Mouse (Mus musculus) hindbrain, postnatal 0 days (tissue): ENCODE measurements around the gene Naa30. TPM values are rescaled to one million over a fixed set of nuclear protein-coding genes. Genes with fewer than 3 reads are reported as not detected.
A peak's percentile ranks its signal among the peaks of the same experiment; 100 is the strongest.
"Not testable (repeated sequence)": the region's sequence is repeated elsewhere in the genome, so short reads cannot be mapped to it uniquely, and the experiment has no call there.

Experiments
- ATAC-seq: fragments of 200-750 bp; cut with Nextera tagmentation; 2 replicates; pipeline ENCODE4 v1.8.0; 2017; ENCODE audit warnings: mild to moderate bottlenecking, moderate TSS enrichment, moderate library complexity
- DNase-seq: peaks from one replicate; pipeline ENCODE4 v3.0.0-alpha.2; 2015; ENCODE audit warnings: low spot score
- H3K27ac ChIP-seq: fragments of 300-500 bp; sonication (generic); 2 replicates; pipeline ENCODE4 v1.5.1; 2014; ENCODE audit warnings: mild to moderate bottlenecking
- H3K27me3 ChIP-seq: fragments of 300-500 bp; sonication (generic); 2 replicates; pipeline ENCODE4 v1.6.1; 2014; ENCODE audit warnings: low read length, mixed read lengths; ENCODE audit not compliant: insufficient read depth
- H3K36me3 ChIP-seq: fragments of 300-500 bp; sonication (generic); 2 replicates; pipeline ENCODE4 v1.6.1; 2014; ENCODE audit warnings: low read length, mixed read lengths; ENCODE audit not compliant: insufficient read depth
- H3K4me1 ChIP-seq: fragments of 300-500 bp; sonication (generic); 2 replicates; pipeline ENCODE4 v1.6.1; 2014; ENCODE audit warnings: antibody characterized with exemption, low read length, mixed read lengths; ENCODE audit not compliant: insufficient read depth
- H3K4me2 ChIP-seq: fragments of 300-500 bp; sonication (generic); 2 replicates; pipeline ENCODE4 v1.6.1; 2014; ENCODE audit warnings: low read depth, mild to moderate bottlenecking, low read length, moderate library complexity, mixed read lengths
- H3K4me3 ChIP-seq: fragments of 300-500 bp; sonication (generic); 2 replicates; pipeline ENCODE4 v1.5.1; 2014; ENCODE audit warnings: low read length
- H3K9ac ChIP-seq: fragments of 300-500 bp; sonication (generic); replicated peaks from 2 replicates; pipeline ENCODE4 v1.6.1; 2014; ENCODE audit warnings: mild to moderate bottlenecking, low read length, moderate library complexity, mixed read lengths
- H3K9me3 ChIP-seq: fragments of 300-500 bp; sonication (generic); 2 replicates; pipeline ENCODE4 v1.6.1; 2016; ENCODE audit warnings: low read length, mixed read lengths
- CTCF ChIP-seq: IDR thresholded peaks from 2 replicates; pipeline ENCODE4 v1.5.1; 2016; ENCODE audit warnings: antibody characterized with exemption, control low read depth, low read depth
- WGBS: fragments of 180-500 bp; shearing (Covaris S2); extraction: QIAGEN DNeasy Blood & Tissue Kit; methylation state at CpG from one replicate; pipeline ENCODE4 v1.1.7; 2014; 5-methylcytosine and 5-hydroxymethylcytosine counted together
- polyA plus RNA-seq: library from polyadenylated mRNA; unstranded; fragments of >200 nt; fragmentation: Nextera tagmentation; extraction: Ambion mirVana; gene quantifications from 2 replicates; pipeline ENCODE4 v1.2.1, GENCODE M21; 2015
- total RNA-seq: library from RNA; depleted of rRNA; stranded (reverse); fragments of >200 nt; gene quantifications from 2 replicates; pipeline ENCODE4 v1.2.3, GENCODE M21; 2014

The Naa30 gene
- total and polyA plus RNA-seq, 2 experiments from 2014 or later, result 8.6 to 38.2 TPM

DNA sequence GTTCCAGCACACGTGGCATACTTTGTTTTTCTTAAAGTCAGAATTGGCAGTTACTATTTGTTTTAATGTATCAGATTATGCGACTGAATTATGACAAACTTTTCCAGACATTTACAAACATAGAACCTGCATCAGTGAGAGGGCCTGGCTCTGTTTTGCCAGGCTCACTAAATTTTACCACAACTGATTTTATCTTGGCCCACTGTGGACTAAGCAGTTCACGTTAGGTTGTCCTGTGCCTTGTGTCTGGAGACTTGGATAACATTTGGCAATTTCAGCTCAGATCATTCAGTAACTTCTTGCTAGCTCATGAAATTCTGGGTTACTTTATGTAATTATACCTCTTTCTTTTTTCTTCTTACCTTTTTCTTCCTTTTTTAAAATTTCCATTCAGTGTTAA is 7.7 kb downstream of the Naa30 start:
- Histone ChIP-seq H3K4me1 (peaks cover under 1% of the 10 kb centered on the region; the same call in 1 of the 2 replicates), H3K27ac (no peak overlapping the region), H3K4me3 (no peak overlapping the region), H3K9ac (no peak overlapping the region), H3K27me3 (no peaks in the 10 kb centered on the region), H3K9me3 (no peaks in the 10 kb centered on the region), H3K36me3 (peaks cover 14% of the 10 kb centered on the region), H3K4me2 (no peak overlapping the region)
- DNase-seq (no peak), ATAC-seq (no peak)
- no peak for TF ChIP-seq CTCF
- WGBS, result 80% methylated on average over 3 of the region's 3 CpGs

DNA sequence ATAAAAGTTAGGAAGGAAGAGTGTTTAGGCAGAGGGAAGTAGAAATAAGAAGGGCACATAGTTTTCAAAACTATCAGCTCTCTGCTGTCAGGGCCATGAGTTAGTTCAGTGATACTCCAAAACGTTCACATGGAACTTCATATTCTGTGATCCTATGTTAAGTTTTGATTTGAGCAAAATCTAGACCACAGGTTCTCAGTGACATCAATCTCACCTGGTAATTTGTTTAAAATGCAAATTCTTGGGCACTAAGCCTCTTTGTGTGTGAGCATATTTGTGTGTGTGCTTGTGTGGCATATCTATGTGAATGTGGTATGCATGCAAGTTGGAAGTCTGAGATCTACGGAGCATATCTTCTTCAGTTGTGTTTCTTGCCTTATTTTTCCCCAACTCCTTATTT is 14.2 kb downstream of the Naa30 start:
- H3K27me3 ChIP-seq, result no peaks in the 10 kb centered on the region
- H3K4me2 ChIP-seq, result no peak overlapping the region
- H3K4me3 ChIP-seq, result no peak overlapping the region
- ATAC-seq (no peak), DNase-seq (no peak)
- H3K27ac ChIP-seq, result no peak overlapping the region
- TF ChIP-seq CTCF, result no peak
- peaks cover 21% of the 10 kb centered on the region; the same call in 1 of the 2 replicates for H3K36me3 ChIP-seq
- H3K9me3 ChIP-seq, result no peaks in the 10 kb centered on the region
- WGBS, result 90% methylated on average over 2 of the region's 2 CpGs
- no peak overlapping the region for H3K9ac ChIP-seq
- no peaks in the 10 kb centered on the region for H3K4me1 ChIP-seq

DNA sequence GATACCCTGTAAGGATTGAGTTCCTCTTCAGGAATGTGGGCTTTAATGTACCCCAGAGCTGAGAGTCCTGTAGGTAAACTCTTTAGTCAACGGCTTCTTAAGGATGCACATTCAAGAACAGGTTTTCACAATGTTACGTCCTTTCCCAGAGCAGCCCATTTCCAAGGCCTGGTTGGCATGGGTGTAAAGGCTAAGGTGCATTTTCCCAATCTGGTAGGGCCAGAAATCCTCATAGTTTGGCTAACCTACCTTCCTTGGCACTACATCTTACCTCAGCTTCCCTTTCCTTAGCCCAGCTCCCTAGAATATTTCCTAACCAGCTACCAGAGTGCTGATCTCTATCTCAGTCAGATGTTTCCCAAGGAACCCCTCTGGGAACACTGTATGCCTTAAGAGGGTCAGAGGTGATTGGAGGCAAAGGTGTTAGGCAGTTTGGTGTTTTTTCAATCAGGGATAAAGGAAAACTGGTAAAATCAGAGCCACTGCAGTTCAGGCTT is 25.1 kb downstream of the Naa30 start:
- TF ChIP-seq CTCF, result no peak
- Histone ChIP-seq H3K4me2 (no peak overlapping the region), H3K36me3 (no peaks in the 10 kb centered on the region), H3K27me3 (no peaks in the 10 kb centered on the region), H3K27ac (no peak overlapping the region), H3K9ac (no peak overlapping the region), H3K9me3 (no peaks in the 10 kb centered on the region), H3K4me1 (no peaks in the 10 kb centered on the region), H3K4me3 (no peak overlapping the region)
- 89% methylated on average over 2 of the region's 2 CpGs for WGBS
- ATAC-seq (no peak), DNase-seq (no peak)

DNA sequence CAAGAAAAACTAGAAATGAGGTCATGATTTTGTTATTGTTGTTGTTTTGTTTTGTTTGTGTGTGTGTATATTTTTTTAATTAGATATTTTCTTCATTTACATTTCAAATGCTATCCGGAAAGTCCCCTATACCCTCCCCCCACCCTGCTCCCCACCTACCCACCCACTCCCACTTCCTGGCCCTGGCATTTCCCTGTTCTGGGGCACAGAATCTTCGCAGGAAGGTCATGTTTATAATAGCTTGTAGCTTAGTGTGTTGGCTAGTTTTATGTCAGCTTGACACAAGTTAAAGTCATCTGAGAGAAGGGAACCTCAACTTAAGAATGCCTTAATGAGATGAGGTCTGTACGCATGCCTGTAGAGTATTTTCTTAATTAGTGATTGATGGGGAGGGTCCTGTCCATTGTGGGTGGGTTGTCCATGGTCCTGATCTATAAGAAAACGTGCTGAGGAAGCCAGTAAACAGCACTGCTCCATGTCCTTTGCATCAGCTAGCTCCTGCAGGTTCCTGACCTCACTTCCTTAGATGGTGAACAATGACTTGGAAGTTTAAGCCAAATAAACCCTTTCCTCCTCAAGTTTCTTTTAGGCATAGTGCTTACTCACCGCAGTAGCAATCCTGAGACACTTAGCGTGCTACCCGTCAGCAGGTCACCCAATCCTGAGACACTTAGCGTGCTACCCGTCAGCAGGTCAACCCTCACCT is 29.2 kb downstream of the Naa30 start:
- Histone ChIP-seq H3K9ac (no peak overlapping the region), H3K27ac (no peak overlapping the region), H3K4me1 (no peaks in the 10 kb centered on the region), H3K4me2 (no peak overlapping the region), H3K4me3 (no peak overlapping the region), H3K36me3 (no peaks in the 10 kb centered on the region), H3K9me3 (no peaks in the 10 kb centered on the region), H3K27me3 (no peaks in the 10 kb centered on the region)
- ATAC-seq (no peak), DNase-seq (no peak)
- no peak for TF ChIP-seq CTCF
- WGBS, result 78% methylated on average over 9 of the region's 9 CpGs

DNA sequence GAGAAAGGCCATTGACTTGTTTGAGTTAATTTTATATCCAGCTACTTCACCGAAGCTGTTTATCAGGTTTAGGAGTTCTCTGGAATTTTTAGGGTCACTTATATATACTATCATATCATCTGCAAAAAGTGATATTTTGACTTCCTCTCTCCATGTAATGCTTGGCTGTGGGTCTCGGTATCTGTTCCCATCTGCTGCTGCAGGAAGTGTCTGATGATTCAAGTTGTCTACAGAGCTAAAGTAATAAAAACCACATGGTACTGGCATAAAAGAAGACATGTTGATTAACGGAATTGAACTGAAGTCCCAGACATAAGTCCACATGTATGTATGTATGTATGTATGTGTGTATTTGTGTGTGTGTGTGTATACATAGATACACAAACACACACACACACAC is 38.2 kb downstream of the Naa30 start:
- not testable (repeated sequence) for DNase-seq, H3K4me2 ChIP-seq, H3K9me3 ChIP-seq, H3K36me3 ChIP-seq, H3K27ac ChIP-seq, H3K9ac ChIP-seq, H3K27me3 ChIP-seq, H3K4me3 ChIP-seq, ATAC-seq, H3K4me1 ChIP-seq
- WGBS, result 88% methylated on average over 3 of the region's 3 CpGs

DNA sequence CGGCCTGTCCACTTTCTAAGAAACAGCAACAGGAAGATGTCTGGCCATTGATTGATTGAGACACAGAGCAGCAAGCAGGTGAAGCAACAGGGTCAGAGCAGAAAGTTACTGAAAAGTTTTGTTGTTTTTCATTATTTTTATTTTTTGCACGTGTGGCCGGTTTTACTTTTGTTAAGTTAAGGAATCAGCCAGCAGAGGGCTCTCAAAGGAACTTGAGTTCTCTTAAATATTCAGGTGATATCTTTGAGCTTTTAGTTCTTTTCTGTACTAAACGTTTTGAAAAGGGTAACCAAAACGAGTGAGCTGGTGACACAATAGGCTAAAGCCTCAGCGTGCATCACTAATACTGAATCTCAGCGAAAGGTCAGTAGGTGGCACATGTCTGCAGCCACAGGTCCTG is 46.7 kb downstream of the Naa30 start:
- Histone ChIP-seq H3K4me2 (no peak overlapping the region), H3K9me3 (no peaks in the 10 kb centered on the region), H3K27me3 (no peaks in the 10 kb centered on the region), H3K4me3 (no peak overlapping the region), H3K27ac (no peak overlapping the region), H3K9ac (no peak overlapping the region), H3K36me3 (no peaks in the 10 kb centered on the region), H3K4me1 (no peaks in the 10 kb centered on the region)
- DNase-seq (peak; percentile 42), ATAC-seq (no peak)
- 69% methylated on average over 7 of the region's 7 CpGs for WGBS
- TF ChIP-seq CTCF, result peak; percentile 18; the same call in 1 of the 2 replicates

DNA sequence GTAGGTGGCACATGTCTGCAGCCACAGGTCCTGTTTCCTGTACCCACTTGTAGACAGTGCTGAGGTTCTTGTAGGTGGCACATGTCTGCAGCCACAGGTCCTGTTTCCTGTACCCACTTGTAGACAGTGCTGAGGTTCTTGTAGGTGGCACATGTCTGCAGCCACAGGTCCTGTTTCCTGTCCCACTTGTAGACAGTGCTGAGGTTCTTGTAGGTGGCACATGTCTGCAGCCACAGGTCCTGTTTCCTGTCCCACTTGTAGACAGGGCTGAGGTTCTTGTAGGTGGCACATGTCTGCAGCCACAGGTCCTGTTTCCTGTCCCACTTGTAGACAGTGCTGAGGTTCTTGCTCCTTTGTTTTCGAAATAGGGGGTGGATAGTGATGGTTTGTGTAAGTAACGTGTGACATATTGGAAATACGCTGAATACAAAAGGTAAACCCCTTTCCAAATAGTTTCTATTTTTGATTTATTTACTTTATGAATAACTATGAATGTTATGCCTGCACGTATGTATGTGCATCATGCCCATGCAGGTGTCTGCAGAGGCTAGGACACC is 47.5 kb downstream of the Naa30 start:
- not testable (repeated sequence) for H3K4me3 ChIP-seq, DNase-seq, H3K27me3 ChIP-seq, H3K9me3 ChIP-seq, H3K27ac ChIP-seq, H3K4me2 ChIP-seq, ATAC-seq, H3K4me1 ChIP-seq, H3K36me3 ChIP-seq, H3K9ac ChIP-seq
- 90% methylated on average over 4 of the region's 4 CpGs for WGBS
